Mouse (Mus musculus): ENCODE results near the gene Astl.

Gene Astl

GRCm38 (mm10) chr2:127390352-127390751 is 51.9 kb downstream of the Astl start:
- in situ Hi-C loops (cut with MboI, MseI) = no loop called here

- in situ Hi-C loops (cut with MboI, MseI) = no loop called here
Observed at GRCm38 (mm10) chr2:127390846-127391245, 52.4 kb downstream of the Astl start.

GRCm38 (mm10) chr2:127391323-127391722 is 52.9 kb downstream of the Astl start:
- in situ Hi-C loops (cut with MboI, MseI) = no loop called here

- in situ Hi-C loops (cut with MboI, MseI) = no loop called here
Observed at GRCm38 (mm10) chr2:127394606-127395161, 56.2 kb downstream of the Astl start.

- in situ Hi-C loops (cut with MboI, MseI) = no loop called here
Observed at GRCm38 (mm10) chr2:127398738-127399137, 60.3 kb downstream of the Astl start.

Measured in T-helper 17 cell (primary cell).